Mouse (Mus musculus) heart, postnatal 14 days (tissue): ENCODE data around the gene Klrc1. TPM values are rescaled to one million over a fixed set of nuclear protein-coding genes. Genes with fewer than 3 reads are reported as not detected.
"Not testable (repeated sequence)": the region's sequence is repeated elsewhere in the genome, so short reads cannot be mapped to it uniquely, and the experiment has no call there.

Experiments used
- DNase-seq, 2 experiments: peaks; one replicate each; pipeline ENCODE4 v3.0.0; 2021 to 2022
- intact Hi-C: fragments of 180-260 bp; cut with DNase I; formaldehyde crosslinking; loops from one replicate; pipeline ENCODE4 v1.15.1; 2025
- long read RNA-seq, 2 experiments: library from polyadenylated mRNA; stranded (forward); transcript quantifications; one replicate each; pipeline ENCODE4 v2.0.0; 2021
- microRNA-seq, 2 experiments: library from miRNA; unstranded; fragments of <30 nt; microRNA quantifications; one replicate each; pipeline ENCODE4 v1.2.0; 2021 to 2022
- total RNA-seq, 2 experiments: library from RNA; stranded (reverse); gene quantifications; 2 replicates each; pipeline ENCODE4 v1.2.3; 2021

The Klrc1 gene
- not detected for total RNA-seq
- long read RNA-seq, experiment 1 = 0 reads
- long read RNA-seq, experiment 2 = 0 reads

GRCm38 (mm10) chr6:129678873-129679272 lies at the start of gene Klrc1:
Klrc1 (minus strand) TSS chr6:129678973.
- intact Hi-C loops = no loop called here
- no peak for DNase-seq

GRCm38 (mm10) chr6:129727237-129727636 lies 48.5 kb upstream of the Klrc1 start:
- intact Hi-C loops = no loop called here
- DNase-seq = no peak

GRCm38 (mm10) chr6:129721390-129721789 lies 42.6 kb upstream of the Klrc1 start:
- intact Hi-C loops = no loop called here
- no peak for DNase-seq

- intact Hi-C loops = no loop called here
- DNase-seq = no peak
Observed at GRCm38 (mm10) chr6:129720487-129720886, 41.7 kb upstream of the Klrc1 start.

- DNase-seq = no peak
- intact Hi-C loops = no loop called here
Observed at GRCm38 (mm10) chr6:129717032-129717431, 38.3 kb upstream of the Klrc1 start, which contains the start of gene Klri1. Klri1 (minus strand) TSS chr6:129717132.

GRCm38 (mm10) chr6:129713566-129713965 lies 34.8 kb upstream of the Klrc1 start:
- DNase-seq = no peak
- intact Hi-C loops = no loop called here

- intact Hi-C loops, DNase-seq: not testable (repeated sequence)
Observed at GRCm38 (mm10) chr6:129691436-129691835, 12.7 kb upstream of the Klrc1 start.

GRCm38 (mm10) chr6:129680379-129680778 lies 1.6 kb upstream of the Klrc1 start:
- DNase-seq = no peak
- intact Hi-C loops = no loop called here

GRCm38 (mm10) chr6:129661301-129661700 lies 17.5 kb downstream of the Klrc1 start:
- DNase-seq, intact Hi-C loops: not testable (repeated sequence)

GRCm38 (mm10) chr6:129660589-129660988 lies 18.2 kb downstream of the Klrc1 start, which contains the start of gene Klrc2:
Klrc2 (minus strand) TSS chr6:129660689.
- intact Hi-C loops, DNase-seq: not testable (repeated sequence)

- DNase-seq, intact Hi-C loops: not testable (repeated sequence)
Observed at GRCm38 (mm10) chr6:129644054-129644453, 34.7 kb downstream of the Klrc1 start.

- intact Hi-C loops = not testable (repeated sequence)
Observed at GRCm38 (mm10) chr6:129643237-129643636, 35.5 kb downstream of the Klrc1 start, which contains the start of gene Klrc3. Klrc3 (minus strand) TSS chr6:129643337.

GRCm38 (mm10) chr6:129631046-129631445 lies 47.7 kb downstream of the Klrc1 start:
- DNase-seq, intact Hi-C loops: not testable (repeated sequence)

More at GRCm38 (mm10) chr6:129643237-129643636, 35.5 kb downstream of the Klrc1 start, which contains the start of gene Klrc3:
- DNase-seq = not testable (repeated sequence)

- no peak for DNase-seq
- intact Hi-C loops = no loop called here
Observed at GRCm38 (mm10) chr6:129623735-129624134, 55.0 kb downstream of the Klrc1 start, which contains the start of gene Klrk1. Klrk1 (minus strand) TSS chr6:129623864.

Small RNA genes within 50 kb of the gene (microRNA-seq; reads per million reads assigned to microRNA genes)
- 0 reads per million in 2 experiments for gene Mir680-1

Other genes with a start within 250 kb of the Klrc1 start
- 10 to 100 TPM; 15.3 to 15.9 TPM for gene Clec1a, start 227.0 kb downstream of the Klrc1 start, total RNA-seq
- under 1 TPM in 1 of 2 experiments, not detected in 1; 0.12 TPM for gene Olr1, start 171.8 kb downstream of the Klrc1 start, total RNA-seq
- not detected for gene Tmem52b, start 166.4 kb downstream of the Klrc1 start, total RNA-seq
- gene Gabarapl1, start 145.8 kb downstream of the Klrc1 start, total RNA-seq = 10 to 100 TPM; 79.8 to 85.9 TPM
- not detected for gene Klre1, start 101.1 kb downstream of the Klrc1 start, total RNA-seq
- not detected for gene Klrd1, start 87.2 kb downstream of the Klrc1 start, total RNA-seq
- not detected for gene Klrk1, start 55.1 kb downstream of the Klrc1 start, total RNA-seq
- gene Klrc3, start 35.6 kb downstream of the Klrc1 start, total RNA-seq = not detected
- gene Klrc2, start 18.3 kb downstream of the Klrc1 start, total RNA-seq = not detected
- not detected for gene Klri1, start 38.2 kb upstream of the Klrc1 start, total RNA-seq
- not detected for gene Klri2, start 61.5 kb upstream of the Klrc1 start, total RNA-seq
- gene Gm156, start 105.3 kb upstream of the Klrc1 start, total RNA-seq = not detected
- not detected for gene Gm17631, start 183.7 kb upstream of the Klrc1 start, total RNA-seq
- not detected for gene Klra17, start 197.7 kb upstream of the Klrc1 start, total RNA-seq
- not detected for gene Klra5, start 238.7 kb upstream of the Klrc1 start, total RNA-seq